Mouse (Mus musculus) CD8-positive naive resting alpha-beta T cell, adult 2 months (primary cell): ENCODE measurements around the gene Polr2f.

Experiments
- DNase-seq, 2 experiments: peaks; one replicate each; pipeline ENCODE4 v3.0.0; 2022; ENCODE audit warnings: low read depth in 2 of 2, low spot score in 2 of 2

The Polr2f gene

GRCm38 (mm10) chr15:79119491-79119890, 21.3 kb upstream of the Polr2f start:
- DNase-seq: no peak

DNA sequence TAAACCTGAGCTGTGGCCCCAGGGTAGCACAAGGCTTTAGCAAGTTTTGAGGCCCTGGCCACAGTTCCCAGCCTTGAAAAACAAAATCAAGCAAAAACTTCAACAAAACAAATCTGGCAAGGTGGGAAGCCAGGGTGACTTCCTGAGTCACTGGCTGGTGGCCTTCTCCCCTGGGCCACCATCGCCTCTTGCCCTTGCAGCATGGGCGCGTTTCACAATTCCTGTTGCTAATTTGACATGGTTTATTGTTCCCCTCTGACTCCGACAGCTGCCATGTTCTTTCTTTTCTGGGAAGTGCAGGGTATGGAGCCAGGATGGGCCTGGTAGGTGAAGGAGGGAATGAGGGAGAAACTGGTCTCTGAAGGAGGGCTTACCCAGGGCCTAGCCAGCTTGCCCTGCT, 18.7 kb upstream of the Polr2f start:
- no peak for DNase-seq

DNA sequence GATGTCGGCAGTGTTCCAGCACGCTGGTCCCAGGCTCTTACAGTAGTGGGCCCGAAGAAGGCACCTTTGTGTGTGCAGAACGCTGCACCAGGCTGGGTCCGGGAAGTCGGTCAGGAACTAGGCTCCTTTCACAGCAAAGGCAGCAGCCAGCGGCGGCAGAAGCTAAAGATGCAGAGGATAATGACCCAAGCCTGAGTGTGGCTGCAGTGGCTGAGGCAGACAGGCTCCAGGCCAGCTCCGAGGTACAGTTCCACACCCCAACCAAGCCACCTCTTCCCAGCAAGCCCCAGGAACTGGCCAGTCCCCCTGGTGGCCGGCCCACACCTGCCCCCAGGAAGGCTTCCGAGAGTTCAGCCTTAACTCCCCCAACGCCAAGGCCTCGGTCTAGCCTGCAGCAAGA, 18.3 kb upstream of the Polr2f start:
- DNase-seq: no peak

DNA sequence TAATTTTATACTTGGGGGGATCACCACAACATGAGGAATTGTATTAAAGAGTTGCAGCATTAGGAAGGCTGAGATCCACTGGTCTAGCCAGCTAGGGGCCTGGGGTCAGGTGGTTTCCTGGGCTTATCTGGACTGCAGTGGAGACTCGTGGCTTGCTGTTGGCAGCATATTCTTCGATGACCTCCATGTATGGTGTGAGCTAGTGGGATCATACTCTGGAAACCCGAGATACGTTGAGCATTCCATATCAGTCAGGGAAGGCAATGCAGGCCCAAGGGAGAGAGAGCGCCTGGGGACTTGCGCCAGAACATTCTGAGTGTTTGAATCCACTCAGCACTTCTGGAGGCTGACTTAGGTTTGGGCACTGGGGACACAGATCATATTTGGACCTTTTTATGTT, 17.1 kb upstream of the Polr2f start:
- DNase-seq: no peak

DNA sequence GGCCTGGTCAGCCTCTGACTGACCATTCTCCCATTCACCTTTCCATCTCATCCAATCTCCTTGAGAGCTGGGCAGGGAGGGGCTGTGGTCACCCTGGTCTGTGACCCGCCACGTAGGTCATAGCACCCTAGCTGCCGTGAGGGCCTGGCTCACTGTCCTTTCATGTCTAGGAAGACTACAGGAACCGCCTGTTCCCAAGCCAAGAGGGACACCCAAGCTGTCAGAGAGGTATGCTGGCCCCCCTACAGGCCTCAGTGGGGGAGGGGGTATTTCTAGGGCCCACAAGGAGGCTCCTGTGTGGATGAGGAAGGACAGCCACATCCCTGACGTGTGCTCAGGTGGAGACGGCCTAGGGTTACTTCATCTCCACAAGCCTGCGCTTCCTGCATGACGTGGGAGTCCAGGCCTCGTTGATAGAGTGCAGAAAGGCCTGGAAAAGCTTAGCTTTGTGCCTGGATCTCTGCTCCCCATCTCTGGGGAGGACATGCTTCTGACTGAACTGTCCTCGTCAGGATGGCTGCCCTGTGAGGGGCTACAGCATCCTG, 16.4 kb upstream of the Polr2f start:
- no peak for DNase-seq

GRCm38 (mm10) chr15:79126217-79126932, 14.4 kb upstream of the Polr2f start:
- DNase-seq: peak in 1 of 2 experiments; percentile 56

GRCm38 (mm10) chr15:79127101-79127500, 13.7 kb upstream of the Polr2f start:
- DNase-seq: no peak

- no peak for DNase-seq
Measured at GRCm38 (mm10) chr15:79128208-79128607, 12.6 kb upstream of the Polr2f start.

DNA sequence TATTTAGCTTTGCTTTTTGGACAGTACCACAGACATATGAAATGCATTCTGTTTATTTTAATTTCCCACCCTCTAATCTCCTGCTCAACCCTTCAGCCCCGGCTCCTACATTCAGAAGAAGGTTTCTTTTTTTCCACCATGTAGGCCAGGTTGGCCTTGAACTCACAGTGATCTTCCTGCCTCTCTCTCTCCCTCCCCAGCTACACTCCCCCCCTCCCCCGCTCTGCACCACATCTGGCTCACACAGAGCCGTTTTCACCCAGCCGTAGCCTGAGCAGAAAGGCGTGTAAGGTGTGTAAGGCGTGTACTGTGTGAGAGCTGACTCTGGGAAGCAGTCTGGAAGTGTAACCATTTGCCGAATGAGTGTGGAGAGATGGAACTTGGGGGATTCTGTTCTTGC, 11.5 kb upstream of the Polr2f start:
- DNase-seq: no peak

- no peak for DNase-seq
Measured at GRCm38 (mm10) chr15:79130782-79131181, 10.0 kb upstream of the Polr2f start.

GRCm38 (mm10) chr15:79131442-79131841, 9.4 kb upstream of the Polr2f start:
- DNase-seq: no peak

DNA sequence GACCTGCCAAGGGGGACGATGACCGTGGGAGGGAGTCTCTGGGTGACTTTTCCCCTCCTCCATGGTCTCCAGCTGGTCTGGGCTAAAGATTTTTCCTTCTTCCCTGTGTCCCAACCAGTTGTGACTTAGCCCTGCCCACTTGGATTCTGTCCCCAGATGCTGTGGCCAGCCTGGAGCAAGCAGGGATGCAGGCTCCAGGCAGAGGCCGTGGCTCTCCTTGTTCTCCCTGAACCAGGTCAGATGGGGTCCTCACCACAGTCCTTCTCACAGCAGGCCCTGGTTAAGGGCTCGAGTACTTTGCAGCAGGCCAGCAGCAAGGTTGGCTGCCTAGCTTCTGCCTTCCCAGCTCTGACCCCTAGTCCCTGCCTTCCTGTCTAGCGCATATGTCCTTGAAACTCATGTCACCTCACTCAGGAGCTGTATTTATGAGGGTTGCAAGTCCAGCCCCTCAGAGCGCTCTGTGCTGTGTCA, 7.6 kb upstream of the Polr2f start:
- DNase-seq: no peak

GRCm38 (mm10) chr15:79134496-79135270, 6.1 kb upstream of the Polr2f start:
- no peak for DNase-seq

DNA sequence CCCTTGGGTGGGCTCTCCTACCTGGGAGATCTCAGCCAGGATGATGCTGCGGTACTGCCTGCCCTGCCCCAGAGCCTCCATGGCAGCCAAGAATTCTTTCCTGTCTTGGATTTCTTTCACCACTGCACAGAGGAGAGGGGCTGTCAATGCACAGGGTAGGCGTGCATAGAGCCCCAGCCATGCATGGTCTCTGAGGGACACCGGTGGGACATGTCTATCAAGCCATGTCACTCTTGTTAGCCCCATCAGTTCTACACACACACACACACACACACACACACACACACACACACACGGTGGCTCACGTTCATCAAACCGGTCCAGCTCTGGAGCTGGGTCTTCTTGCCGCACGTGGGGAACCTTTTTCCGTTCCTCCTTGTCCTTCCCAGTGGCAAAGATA, 5.5 kb upstream of the Polr2f start:
- no peak for DNase-seq

DNA sequence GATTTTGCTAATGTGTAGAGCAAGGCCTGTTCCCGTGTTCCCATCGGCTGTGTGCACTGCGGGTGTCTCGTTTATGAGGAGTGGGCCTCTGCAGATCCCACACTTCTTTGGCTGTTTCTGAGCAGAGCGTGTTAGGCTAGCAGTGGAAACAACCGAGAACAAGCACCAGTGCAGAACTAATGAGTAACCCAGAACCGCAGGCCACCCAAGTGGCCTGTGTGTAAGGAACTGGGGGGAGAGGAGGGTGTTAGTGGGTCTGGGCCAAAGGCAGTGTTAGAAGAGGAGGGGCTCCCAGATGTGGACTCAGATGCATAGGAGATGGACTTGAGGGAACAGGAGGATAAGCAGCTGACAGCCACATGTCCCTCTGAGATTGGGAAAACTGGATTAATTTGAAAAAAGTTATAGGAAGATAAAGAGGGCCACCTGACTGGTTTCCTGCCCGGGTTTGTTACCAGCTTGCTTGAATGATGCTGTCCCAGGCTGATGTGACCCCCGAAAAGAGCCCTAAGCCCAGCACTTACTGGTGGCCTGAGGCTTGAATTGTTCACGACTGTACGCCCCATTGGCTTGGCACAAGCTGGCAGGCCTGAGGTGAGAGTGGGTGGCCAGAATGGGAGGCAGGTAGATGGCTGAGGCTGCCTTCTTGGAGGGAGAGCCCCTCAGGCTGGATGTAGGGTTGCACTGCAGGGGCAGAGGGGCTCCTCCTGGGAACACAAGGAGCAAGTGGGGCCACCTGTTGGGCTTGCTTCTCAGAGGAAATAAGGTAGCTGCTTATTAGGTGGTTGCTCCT, 4.8 kb upstream of the Polr2f start:
- no peak for DNase-seq

DNA sequence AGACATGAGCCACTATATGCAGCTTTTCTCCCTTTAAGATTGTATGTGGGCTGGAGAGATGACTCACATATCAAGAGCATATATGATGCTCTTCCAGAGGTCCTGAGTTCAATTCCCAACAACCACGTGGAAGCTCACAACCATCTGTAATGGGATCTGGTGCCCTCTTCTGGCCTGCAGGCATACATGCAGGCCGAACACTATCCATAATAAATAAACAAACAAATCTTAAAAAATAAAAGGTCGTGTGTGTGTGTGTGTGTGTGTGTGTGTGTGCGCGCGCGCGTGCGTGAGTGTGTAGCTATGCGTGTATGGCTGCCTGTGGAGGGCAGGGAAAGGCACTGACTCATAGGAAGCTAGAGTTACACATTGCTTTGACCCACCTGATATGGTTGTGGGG, 1.2 kb upstream of the Polr2f start:
- peak in 1 of 2 experiments; percentile 23 for DNase-seq

DNA sequence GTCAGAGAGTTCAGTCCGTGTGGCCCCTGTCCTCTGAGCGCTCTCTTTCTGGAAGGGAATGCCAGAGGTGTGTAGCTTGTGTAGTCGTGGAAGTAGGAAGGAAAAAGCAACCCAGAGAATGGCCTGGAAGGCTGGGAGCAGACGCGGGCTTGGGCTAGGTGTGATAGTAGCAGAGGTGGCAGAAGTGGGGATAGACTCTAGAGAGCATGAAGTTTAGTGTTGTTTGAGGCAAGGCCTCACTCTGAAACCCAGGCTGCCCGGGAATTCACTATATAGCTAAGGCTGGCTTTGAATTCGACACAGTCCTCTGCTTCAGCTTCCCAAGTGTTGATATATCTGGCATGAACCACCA, 733 bp downstream of the Polr2f start:
- DNase-seq: no peak

DNA sequence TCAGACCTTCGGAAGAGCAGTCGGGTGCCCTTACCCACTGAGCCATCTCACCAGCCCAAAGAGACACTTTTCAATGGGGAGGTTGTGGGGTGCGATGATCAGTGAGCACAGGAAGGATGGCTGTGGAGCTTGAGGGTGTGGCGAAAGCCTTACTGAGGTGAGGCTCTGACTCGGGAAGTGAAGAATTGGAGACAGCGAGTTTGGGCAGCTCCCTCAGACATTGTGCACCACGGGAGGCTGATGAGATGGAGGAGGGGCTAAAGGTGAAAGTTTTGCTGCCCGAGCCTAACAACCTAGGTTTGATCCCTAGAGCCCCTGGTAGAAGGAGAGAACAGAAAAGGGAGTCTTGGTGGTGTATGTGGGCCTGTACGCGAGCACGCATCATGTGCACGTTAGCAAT, 2.5 kb downstream of the Polr2f start:
- no peak for DNase-seq

GRCm38 (mm10) chr15:79144021-79144420, 3.2 kb downstream of the Polr2f start:
- DNase-seq: no peak

- no peak for DNase-seq
Measured at GRCm38 (mm10) chr15:79145522-79145921, 4.7 kb downstream of the Polr2f start.

DNA sequence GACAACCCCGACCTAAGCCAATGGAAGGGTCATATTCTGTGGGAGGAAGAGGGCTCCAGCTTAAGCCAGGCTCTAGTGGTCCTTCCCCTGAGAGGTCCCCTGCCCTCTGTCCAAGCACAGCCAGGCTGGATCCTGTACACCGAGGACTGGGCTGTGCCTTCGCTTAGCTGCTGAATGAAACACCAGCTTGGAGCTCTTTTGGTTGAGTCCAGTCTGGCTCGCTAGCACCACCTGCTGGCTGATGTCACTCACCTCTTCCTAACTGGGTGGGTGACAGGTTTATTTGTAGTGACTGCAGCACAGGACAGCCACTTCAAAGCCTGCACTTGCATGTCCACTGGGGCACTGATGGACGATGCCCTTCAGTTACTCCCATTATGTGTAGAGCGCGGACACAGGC, 7.7 kb downstream of the Polr2f start:
- peak; percentile 62 to 70 for DNase-seq

- no peak for DNase-seq
Measured at GRCm38 (mm10) chr15:79151881-79152280, 11.1 kb downstream of the Polr2f start.
